Mouse (Mus musculus): ENCODE data around the gene Slc2a1.

Slc2a1 gene

GRCm38 (mm10) chr4:119131189-119131910, 22.8 kb downstream of the Slc2a1 start:
- no peak for DNase-seq (ENCODE audit: low spot score in 2 of 2)

DNA sequence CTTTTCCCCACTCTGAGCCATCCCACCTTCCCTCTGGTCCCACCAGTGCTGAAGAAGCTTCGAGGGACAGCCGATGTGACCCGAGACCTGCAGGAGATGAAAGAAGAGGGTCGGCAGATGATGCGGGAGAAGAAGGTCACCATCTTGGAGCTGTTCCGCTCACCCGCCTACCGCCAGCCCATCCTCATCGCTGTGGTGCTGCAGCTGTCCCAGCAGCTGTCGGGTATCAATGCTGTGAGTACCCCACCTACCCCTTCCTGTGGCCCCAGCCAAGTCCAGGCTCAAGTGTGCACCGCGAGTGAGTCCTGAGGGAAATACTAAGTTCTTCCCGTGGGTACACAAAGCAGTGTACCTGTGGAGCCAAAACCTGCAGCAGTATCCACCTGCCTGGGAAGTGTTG, 24.8 kb downstream of the Slc2a1 start:
- no peak for DNase-seq (ENCODE audit: low spot score in 2 of 2)

DNA sequence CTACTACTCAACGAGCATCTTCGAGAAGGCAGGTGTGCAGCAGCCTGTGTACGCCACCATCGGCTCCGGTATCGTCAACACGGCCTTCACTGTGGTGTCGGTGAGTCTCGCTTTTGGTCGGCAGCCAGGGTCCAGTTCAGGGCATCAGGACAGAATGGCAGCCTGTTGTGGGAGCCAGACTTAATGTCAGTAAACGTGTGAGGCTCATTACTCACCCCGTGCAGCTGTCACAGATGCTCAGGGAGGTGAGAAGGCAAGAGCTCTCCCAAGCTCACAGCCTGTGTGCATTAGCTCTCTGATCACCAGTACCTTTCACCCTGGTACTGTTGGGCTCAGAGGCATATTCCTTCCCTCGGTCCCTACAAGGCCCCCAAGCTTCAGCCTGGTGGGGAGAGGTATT, 25.3 kb downstream of the Slc2a1 start:
- DNase-seq (ENCODE audit: low spot score in 2 of 2): no peak

DNA sequence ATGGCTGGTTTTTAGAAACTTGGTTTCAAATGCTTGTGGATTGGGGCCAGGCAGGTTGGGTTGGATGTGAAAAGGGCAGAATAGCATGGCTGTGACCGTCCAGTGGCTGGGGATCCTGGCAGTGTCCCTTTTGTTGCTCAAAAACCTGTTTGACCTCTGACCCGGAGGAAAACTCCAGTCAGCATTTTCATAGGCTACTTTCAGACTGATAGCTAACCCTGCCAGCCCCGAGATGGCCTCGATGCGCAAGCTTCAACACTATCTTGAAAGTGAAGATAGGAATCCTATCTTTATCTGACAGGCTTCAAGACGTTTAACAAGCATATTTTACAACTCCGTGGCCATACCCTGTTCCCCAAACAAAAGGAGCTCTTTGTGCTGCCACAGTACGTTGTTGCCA, 28.8 kb downstream of the Slc2a1 start:
- DNase-seq (ENCODE audit: low spot score in 2 of 2): no peak

DNA sequence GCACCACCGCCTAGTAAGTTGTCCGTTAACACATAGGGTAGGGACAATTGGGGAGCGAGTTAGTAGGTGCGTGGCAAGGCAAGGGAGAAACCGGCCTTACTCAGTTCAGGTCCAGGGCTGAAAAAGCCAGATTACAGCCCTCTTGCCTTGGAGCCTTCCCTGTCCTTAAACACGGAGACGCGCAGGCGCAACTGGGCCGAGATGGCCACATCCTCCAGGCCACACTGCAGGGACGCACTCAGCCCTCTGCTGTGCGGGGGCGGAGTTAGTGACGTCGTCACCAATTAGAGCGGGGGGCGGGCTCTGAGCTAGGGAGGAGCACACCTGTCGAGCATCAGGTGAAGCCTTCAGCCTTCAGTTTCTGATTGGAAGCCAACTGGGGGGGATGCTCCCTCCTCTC, 29.7 kb downstream of the Slc2a1 start:
- DNase-seq (ENCODE audit: low spot score in 2 of 2): peak; percentile 65 to 80

GRCm38 (mm10) chr4:119138776-119139175, 30.3 kb downstream of the Slc2a1 start:
- no peak for DNase-seq (ENCODE audit: low spot score in 2 of 2)

GRCm38 (mm10) chr4:119140126-119140525, 31.6 kb downstream of the Slc2a1 start:
- DNase-seq (ENCODE audit: low spot score in 2 of 2): no peak

- DNase-seq (ENCODE audit: low spot score in 2 of 2): no peak
Measured at GRCm38 (mm10) chr4:119141191-119141590, 32.7 kb downstream of the Slc2a1 start.

GRCm38 (mm10) chr4:119142230-119142871, 33.8 kb downstream of the Slc2a1 start:
- DNase-seq (ENCODE audit: low spot score in 2 of 2): peak; percentile 46 to 77

DNA sequence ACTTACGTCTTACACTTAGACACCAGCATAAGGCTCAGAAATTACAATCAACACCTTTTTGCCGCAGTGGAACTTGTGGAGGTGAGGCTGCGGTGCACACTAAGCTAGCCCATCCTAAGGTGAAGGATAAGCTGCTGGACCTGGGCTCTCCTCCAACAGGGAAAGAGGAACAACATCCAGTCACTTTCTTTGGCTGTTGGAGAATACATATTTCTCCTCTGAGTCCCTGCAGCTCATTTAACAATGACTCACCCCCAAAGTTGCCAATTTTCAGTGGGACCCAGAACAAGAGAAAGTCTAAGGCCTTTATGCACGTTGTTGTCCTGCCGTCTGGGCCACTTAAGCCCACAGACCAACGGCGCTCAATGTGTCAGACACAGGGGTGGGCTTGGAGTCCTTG, 38.3 kb downstream of the Slc2a1 start:
- no peak for DNase-seq (ENCODE audit: low spot score in 2 of 2)

GRCm38 (mm10) chr4:119147347-119147746, 38.8 kb downstream of the Slc2a1 start:
- DNase-seq (ENCODE audit: low spot score in 2 of 2): no peak

DNA sequence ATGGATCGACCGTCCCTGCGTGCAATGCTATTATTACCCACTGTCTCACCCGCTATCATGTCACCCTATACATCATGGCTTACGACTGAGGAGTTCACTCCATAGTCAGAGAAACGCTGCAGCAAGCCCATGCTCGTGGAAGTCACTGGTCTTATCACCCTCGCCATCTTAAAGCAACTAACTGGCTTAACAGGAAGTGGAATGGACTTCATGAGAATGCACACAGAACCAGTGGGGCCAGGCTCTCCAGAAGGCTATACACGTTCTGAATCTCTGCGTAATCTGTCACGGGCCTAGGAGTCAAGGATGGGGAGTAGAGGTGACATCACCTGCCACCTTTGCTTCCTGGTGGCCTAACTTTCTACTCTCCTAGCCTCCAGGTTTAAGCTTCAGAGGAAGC, 40.2 kb downstream of the Slc2a1 start:
- DNase-seq (ENCODE audit: low spot score in 2 of 2): no peak

- DNase-seq (ENCODE audit: low spot score in 2 of 2): no peak
Measured at GRCm38 (mm10) chr4:119157186-119157585, 48.7 kb downstream of the Slc2a1 start.

DNA sequence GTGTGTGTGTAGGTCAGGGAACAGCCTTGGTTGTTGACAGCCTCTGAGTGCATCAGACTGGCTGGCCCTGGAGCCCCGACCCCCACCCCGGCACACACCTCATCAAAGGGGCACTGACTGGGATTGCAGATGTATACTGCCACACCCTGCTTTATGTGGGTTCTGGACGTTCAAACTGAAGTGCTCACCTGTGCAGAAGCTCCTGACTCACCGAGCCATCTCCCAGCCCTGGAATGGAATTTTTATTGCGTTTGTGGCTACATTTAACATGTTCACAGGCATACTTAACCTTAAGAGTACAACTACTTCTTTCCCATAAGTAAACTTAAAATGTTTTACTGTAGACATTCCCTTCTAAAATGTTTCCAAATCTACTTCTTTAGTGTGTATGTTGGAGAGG, 49.4 kb downstream of the Slc2a1 start:
- no peak for DNase-seq (ENCODE audit: low spot score in 2 of 2)

DNA sequence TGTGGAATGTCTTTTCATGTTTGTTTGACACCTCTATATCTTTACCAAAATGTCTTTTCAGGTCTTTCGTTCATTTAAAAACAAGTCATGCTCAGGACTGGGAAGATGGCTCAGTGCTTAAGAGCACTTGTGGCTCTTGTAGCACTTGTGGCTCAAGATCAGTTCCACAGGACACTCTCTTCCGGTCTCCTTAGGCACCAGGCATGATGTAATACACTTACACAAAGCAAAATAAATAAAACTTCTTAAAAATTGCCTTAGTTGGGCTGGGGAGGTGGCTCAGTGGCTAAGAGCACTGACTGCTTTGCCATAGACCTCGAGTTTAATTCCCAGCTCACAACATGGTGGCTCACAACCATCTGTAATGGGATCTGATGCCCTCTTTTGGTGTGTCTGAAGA, 52.8 kb downstream of the Slc2a1 start:
- DNase-seq (ENCODE audit: low spot score in 2 of 2): no peak

DNA sequence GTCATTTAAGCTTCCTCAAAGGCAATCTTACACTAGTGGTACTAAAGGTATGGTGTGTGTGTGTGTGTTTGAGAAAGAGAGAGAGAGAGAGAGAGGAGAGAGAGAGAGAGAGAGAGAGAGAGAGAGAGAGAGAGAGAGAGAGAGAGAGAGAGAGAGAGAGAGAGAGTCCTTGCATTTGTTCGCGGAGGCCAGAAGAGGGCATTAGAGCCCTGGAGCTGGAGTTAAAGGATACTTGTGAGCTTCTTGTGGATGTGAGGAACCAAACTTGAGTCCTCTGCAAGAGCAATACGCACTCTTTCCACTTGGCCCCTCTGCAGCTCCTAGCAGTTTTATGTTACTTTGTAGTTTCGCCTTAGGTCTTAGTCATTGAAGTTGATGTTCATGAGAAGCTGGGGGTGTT, 54.5 kb downstream of the Slc2a1 start:
- DNase-seq (ENCODE audit: low spot score in 2 of 2): no peak

GRCm38 (mm10) chr4:119165916-119166315, 57.4 kb downstream of the Slc2a1 start:
- no peak for DNase-seq (ENCODE audit: low spot score in 2 of 2)

- DNase-seq (ENCODE audit: low spot score in 2 of 2): no peak
Measured at GRCm38 (mm10) chr4:119167068-119167467, 58.6 kb downstream of the Slc2a1 start.

DNA sequence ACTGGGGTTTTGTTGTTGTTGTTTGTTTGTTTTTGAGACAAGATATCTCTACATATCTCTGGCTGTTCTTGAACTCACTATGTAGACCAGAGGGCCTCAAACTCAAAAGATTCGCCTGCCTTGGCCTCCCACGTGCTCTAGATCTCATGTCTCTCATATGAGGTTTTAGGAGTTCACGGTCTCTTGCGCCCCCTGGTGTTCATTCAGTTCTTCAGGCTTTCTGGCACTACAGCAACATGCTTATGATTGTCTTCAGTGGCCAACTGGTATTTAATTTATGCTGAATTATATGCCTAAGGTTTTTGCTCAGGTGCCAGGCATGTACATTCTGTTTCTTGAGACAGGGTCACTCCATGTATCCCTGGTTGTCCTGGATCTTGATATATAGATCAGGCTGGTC, 59.2 kb downstream of the Slc2a1 start:
- peak; percentile 67 to 84 for DNase-seq (ENCODE audit: low spot score in 2 of 2)

- DNase-seq (ENCODE audit: low spot score in 2 of 2): no peak
Measured at GRCm38 (mm10) chr4:119172919-119173650, 64.6 kb downstream of the Slc2a1 start.

- DNase-seq (ENCODE audit: low spot score in 2 of 2): peak; percentile 90 to 91
Measured at GRCm38 (mm10) chr4:119173851-119174453, 65.4 kb downstream of the Slc2a1 start, which contains the start of gene Zfp691. Zfp691 (minus strand) TSS chr4:119174195.

DNA sequence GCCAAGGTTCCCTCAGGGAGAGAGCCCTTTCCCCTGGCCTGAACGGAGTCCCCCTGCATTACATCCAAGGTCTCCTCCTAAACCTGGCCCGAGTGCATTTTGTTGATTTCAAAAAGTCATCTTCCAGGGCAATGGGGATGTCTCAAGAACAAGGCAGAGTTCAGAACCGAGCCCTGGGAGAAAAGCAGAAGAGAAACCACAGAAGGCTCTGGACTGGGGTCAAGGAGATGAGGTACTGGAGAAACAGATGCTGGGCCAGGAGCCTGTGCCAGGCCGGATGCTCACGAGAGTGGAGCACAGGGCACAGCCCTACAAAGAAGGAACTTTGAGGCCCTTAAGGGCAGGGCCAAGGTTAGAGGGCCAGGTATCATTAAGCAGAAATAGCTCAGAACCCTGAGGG, 69.2 kb downstream of the Slc2a1 start:
- no peak for DNase-seq (ENCODE audit: low spot score in 2 of 2)

Data from urinary bladder, postnatal 4 days (tissue).